Mouse (Mus musculus) right cerebral cortex, adult 2 months (tissue): ENCODE measurements around the gene Sgk1.

Experiments used
- DNase-seq, 2 experiments: peaks; one replicate each; pipeline ENCODE4 v3.0.0; 2021 to 2022; ENCODE audit warnings: low spot score in 2 of 2

Sgk1 gene

DNA sequence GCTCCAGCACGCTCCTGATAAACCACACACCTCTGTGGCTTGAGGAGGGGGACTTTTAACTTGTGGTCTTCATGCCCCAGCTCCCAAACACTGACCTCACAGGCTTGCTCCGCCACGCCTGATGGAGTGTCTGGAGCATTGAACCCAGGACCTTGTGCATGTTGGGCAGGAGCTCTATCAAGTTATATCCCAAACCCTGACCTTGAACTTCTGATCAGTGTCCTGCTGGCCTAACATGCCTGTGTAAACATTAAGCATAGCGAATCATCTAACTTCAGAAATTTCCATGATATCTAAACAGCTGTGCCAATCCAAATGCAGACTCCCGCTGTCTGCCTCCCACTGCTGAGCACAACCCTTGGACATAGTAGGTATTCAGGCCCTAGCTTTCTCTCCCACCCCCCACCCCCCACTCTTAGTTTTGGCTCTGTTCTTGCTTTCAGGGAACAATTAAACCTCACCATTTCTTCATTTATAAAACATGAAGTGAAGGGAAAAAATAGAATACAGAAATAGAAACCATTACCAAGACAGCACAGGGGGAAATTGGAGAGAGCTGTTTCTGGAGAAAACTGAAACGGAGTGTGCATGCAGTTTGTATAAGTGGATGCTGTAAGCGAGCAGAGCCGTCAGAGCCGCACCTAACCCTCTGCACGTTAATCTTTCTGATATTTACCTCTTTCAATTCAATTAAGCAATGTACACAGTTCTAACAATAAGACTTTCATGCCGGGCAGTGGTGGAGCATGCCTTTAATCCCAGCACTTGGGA lies 34.5 kb downstream of the Sgk1 start:
- peak in 1 of 2 experiments; percentile 27 for DNase-seq

DNA sequence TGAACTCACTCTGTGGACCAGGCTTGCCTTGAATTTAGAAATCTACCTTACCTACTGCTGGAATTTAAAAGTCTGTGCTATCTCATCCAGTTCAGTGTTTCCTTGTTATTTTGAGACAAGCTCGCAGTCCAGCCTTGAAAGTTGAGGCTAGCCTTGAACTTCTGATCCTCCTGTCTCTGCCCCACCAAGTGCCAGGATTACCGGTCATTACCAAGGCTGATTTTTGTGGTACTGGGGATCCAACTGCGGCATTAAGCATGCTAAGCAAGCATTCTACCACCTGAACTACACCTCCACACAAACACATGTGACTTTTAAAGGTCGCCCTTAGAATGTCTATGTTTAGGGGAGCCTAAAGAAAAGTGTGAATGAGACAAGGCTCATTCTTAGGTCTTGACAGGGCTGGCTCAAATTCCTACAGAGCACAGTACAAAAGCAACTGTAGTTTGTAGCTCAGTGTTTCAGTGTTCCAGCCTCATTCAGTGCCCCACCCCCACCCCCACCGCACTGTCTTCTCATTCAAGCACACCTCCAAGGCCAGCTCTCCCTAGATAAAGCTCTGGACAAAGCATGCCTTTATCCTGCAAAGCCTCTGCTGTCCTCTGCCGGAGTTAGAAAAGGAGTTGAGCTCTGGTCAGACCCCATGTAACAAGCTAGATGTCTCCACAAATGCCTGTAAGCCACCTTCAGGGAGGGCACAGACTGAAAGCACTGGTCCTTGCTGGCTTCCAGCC lies 36.2 kb downstream of the Sgk1 start:
- no peak for DNase-seq

DNA sequence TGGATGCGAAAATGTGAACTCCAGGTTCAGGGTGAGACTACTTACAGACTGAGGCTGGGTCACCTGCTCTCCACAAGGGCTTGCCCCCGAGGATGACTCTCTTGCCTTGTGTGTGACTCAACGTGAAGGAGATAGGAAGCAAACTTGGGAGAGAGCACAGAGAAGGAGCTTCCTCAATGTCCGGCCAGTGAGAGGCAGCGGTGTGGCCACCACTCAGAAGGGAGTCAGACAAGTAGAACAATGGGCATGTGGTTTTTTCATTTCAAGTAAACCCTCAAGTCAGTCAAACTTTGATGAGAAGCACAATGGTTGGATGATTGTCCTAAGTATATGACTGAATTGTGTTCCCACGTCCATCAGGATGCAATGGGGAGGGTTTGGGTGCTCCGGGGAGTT lies 36.8 kb downstream of the Sgk1 start:
- no peak for DNase-seq

DNA sequence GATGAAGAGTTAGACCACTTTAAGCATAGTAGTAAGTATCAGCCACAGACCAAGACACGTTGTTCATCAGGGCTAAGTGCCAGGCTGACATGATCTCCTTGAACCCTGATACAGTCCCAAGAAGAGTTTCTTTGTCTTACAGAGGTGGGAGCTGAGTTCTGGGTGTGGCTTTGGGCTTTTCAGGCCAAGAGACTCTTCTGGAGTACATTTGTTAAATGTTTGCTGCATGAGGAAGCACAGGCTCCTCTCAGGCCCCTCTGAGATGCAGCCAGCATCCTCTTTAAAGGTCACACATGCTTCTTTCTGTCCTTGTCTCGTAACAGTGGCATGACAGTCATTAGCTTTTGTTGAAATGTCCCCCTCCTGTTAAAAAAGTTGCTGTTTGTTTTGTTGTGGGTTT lies 38.6 kb downstream of the Sgk1 start:
- no peak for DNase-seq

GRCm38 (mm10) chr10:21922716-21923350 lies 40.8 kb downstream of the Sgk1 start:
- no peak for DNase-seq

DNA sequence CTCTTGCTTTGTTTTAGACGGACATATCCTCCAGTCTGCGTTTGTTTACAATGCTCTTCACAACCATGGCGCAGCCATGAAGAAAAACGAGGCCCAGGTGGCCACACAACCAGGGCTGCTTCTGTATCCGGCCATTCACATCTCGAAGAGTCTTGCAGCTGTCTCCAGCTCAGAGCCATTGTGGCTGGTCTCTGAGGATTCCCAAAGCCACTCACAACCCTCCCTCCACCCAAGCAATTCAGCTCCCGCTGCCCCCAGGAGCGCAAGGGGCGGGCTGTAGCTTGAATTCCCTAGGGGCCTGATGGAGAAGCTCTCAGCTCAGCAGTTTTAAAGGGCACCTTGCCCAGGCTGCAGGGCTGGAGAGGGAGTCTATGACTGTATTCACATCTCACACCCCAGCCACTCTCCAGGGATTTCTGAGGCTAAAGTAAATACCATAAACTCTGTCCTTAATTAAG lies 41.5 kb downstream of the Sgk1 start:
- peak; percentile 43 to 50 for DNase-seq

DNA sequence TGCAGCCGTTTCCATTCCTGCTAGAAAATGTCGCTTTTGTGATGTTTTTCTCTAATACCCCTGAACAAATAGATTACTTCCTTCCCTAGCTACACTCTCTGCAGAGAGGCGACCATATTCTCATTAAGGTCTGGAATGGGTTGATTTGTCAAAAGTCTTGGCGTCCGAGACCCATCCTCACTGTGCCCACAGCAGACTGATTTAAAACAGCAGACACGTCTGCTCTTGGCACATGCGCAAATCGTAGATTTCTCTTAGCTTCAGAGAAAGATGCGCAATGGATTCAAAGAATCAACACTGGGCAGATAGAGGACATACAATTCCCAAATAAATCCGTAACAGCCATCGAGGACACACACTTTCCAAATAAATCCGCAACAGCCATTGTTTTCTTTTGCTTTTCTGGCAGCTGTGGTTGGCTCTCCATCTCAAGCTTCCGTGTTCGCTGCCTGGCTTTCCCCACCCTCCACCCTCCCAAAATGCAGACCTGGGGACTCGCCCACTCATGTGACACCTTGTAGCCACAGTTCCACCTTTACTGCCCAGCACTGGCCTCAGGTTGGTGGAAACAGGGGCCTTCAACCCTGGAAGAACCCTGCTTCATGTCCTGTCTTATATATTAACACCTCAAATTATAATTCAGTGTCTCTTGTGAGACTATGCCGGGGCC lies 42.2 kb downstream of the Sgk1 start:
- DNase-seq = peak; percentile 41 to 60

GRCm38 (mm10) chr10:21926941-21927340 lies 45.0 kb downstream of the Sgk1 start:
- no peak for DNase-seq

GRCm38 (mm10) chr10:21930781-21931380 lies 48.9 kb downstream of the Sgk1 start:
- DNase-seq = no peak

DNA sequence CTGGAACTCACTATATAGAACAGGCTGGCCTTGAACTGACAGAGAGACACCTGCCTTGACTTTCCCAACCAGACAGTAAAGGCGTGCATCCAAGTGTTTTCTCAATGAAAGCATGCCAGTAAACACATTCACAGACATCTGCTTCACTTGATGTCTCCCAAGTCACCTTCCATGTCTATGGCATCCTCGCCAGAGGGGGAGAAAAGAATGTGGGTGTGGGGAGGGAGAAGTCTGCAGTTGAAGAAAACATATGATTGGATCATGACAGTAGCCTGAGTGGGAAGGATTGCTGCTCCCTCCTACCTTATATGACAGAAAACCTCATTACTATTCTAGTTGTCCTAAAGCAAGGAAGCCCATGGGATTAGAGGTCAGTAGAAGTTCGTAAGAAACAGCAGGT lies 50.8 kb downstream of the Sgk1 start:
- no peak for DNase-seq

DNA sequence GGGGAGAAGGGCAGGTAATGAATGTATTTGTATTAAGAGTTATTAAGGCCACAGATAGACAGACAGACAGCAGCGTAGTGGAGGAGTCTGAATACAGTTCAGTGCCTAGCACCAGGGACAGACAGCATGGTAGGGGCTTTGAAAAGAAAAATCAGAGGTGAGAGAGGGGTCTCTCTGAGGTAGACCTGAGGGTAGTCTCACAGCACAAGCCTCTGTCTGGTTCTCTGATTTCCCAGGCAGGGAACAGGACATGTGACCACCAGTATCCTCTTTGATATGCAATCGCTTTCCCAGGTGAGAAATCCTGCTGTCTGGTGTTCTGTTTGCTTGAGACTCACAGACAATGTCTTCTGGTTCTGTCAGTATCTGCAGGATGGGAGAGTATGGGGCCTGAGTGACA lies 52.8 kb downstream of the Sgk1 start:
- no peak for DNase-seq

GRCm38 (mm10) chr10:21936513-21937221 lies 54.7 kb downstream of the Sgk1 start:
- DNase-seq = no peak

DNA sequence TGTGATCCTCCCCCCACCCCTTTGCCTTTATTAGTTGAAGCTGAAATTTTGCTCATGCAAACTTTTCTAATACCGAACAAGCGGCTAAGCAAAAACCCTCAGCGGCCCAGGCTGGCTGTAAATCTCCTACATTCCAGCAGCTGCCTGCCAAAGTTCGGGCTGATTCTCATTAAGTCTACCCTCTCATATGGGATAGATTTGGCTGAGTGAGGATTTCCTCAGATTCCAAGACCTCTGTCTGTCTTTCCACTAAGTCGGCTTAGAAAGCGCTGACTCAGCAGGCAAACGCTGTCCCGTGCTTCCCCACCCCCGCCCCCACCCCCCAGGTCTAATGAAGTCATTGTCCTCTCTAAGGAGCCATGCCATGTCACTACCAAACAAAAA lies 55.2 kb downstream of the Sgk1 start:
- no peak for DNase-seq

DNA sequence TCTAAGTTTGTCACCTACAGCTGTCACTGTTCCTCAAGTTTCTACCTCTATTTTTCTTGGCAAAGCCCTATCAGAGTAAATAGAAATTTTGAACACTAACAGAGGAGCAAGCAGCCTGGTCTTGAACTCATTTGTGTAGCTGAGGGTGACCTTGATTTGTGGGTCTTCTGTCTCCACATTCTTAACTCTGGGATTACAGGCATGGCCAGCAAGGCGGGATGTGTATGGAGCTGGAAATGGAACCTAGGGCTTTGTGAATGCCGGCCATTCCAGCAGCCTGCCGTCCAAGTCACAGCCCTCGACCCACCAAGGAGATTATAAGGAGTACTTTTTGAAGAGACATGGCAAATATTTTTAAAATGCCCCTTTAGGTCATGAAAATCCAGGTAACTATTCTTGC lies 56.2 kb downstream of the Sgk1 start:
- no peak for DNase-seq

DNA sequence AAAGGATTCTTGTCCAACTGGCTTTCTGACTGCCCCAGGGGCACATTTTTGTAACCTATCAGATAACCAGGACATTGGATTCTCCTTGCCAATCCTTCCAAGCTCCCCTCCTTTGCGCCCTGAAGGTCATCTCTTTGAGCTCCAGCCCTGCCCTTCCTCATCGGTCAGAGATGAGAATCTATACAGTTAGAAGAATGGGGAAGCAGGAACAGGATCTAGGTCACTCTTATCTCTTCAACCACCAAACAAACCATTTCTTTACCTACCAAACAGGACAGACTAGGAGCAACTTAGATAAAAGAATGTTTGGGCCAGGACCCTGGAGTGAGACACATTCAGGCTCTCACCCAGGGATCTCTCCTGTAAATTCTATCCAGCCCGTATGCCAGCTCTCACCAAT lies 59.3 kb downstream of the Sgk1 start:
- no peak for DNase-seq

GRCm38 (mm10) chr10:21943145-21943700 lies 61.2 kb downstream of the Sgk1 start:
- DNase-seq = no peak

DNA sequence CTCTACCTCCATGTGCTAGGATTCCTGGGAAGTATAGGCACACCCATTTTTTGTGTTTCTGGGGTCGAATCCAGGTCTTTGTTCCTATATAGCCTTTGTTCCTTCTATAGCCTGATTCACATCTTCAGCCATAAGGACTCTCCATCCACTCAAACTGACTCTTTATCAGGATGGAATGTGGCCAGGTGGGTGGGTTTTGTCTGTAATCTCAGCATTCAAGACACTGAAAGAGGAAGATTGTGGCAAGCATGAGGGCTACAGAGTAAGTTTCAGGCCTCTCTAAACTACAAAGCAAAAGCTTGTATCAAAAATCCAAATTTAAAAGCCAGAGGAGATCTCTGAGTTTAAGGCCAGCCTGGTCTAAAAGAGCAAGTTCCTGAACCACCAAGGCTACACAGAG lies 63.2 kb downstream of the Sgk1 start:
- no peak for DNase-seq

DNA sequence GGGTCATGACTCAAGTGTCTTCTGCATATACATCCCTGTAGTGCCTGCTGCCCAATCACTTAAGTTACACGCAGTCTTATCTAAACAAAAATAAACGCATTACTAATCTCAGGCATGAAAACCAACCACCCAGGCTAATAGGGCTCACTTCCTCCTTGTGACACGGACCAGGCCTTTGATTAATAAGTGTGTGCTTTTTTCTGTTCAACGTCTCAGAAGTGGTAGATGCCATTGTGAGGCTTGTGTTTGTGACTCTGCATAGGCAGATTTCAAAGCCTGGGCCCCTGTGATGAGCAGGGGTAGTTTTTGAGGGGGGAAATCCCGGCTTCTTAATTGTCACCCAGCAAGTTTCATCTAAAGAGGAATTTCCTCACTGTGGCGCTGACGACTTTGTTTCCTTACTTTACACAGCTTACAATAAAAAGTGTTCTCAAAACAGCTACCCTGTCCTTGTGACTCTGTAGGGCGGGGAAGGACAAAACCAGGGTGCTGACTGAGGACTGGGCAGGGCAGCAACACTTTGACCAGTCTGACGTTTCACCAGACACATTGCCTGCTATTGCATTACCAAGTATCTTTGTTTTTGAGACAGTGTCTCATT lies 64.9 kb downstream of the Sgk1 start:
- DNase-seq = no peak

- DNase-seq = no peak
These were observed 70.5 kb downstream of the Sgk1 start for GRCm38 (mm10) chr10:21952520-21952919.

GRCm38 (mm10) chr10:21961111-21961510 lies 79.1 kb downstream of the Sgk1 start:
- no peak for DNase-seq
